Mouse (Mus musculus) adrenal gland, adult 18-20 months (tissue): Measurements from ENCODE around the gene Rab25. TPM values are rescaled to one million over a fixed set of nuclear protein-coding genes. Genes with fewer than 3 reads are reported as not detected.

Experiments used
- DNase-seq, 2 experiments: peaks; one replicate each; pipeline ENCODE4 v3.0.0; 2021 to 2022; ENCODE audit warnings: low spot score in 2 of 2
- total RNA-seq, 2 experiments: library from RNA; stranded (reverse); gene quantifications; 1 replicate in 1 of 2; 2 replicates in 1 of 2; pipeline ENCODE4 v1.2.3; 2021

The Rab25 gene
- total RNA-seq, 2 experiments from 2014 or later: not detected

- no peak for DNase-seq
Observed at GRCm38 (mm10) chr3:88543651-88544410, 4.3 kb downstream of the Rab25 start.

DNA sequence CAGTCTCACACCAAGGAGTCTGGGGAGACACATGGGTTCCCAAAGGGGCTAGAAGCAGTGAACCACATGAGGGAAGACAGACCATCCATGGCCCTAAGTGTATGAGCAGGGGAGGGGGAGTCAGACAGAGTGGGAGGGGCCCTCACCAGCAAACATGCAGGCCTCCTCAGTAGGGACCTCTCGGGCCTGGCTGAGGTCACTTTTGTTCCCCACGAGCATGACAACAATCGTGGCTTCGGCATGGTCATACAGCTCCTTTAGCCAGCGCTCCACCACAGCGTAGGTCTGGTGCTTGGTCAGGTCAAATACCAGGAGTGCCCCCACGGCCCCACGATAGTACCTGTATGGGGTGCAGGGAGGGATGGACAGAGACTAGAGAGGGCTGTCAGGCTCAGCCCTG lies 4.9 kb downstream of the Rab25 start:
- no peak for DNase-seq

- DNase-seq: no peak
Observed at GRCm38 (mm10) chr3:88542486-88542885, 5.6 kb downstream of the Rab25 start.

DNA sequence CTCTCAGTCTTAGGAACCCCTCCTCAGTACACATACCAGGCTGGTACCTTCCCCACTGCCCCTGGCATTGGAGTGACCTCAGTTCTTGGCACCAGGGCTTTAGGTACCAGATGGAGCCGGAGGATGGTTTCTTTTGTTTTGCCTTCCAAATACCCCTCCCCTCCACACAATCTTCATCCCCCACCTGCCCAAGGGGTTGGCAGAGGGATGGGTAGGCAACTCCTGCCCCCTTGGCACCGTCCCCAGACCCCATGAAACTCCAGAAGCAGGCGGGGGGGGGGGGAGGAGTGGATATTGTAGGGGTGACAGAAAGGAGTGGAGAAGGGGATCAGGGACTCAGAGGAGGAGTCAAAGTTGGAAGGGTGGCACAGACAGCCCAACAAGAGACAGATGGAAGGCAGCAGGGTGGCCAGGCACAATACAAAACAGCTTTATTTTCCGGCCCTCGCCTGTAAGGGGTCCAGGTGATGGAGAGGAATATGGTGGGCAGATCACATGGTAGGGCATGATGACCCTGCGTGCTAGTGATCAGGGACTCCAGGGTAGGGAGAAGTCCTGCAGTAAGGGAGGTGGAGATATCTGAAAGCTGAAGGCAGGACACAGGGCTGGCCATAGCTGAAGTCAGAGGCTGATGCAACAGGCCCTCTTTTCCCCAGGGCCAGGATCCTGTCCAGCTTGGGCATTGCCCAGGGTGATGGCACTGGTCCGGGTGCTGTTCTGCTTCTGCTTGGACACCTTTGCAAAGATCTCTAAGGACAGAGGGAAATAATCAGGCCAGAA lies 6.3 kb downstream of the Rab25 start:
- peak in 1 of 2 experiments; percentile 23 for DNase-seq

GRCm38 (mm10) chr3:88540085-88540484 lies 8.0 kb downstream of the Rab25 start:
- no peak for DNase-seq

GRCm38 (mm10) chr3:88539397-88539796 lies 8.7 kb downstream of the Rab25 start:
- no peak for DNase-seq

DNA sequence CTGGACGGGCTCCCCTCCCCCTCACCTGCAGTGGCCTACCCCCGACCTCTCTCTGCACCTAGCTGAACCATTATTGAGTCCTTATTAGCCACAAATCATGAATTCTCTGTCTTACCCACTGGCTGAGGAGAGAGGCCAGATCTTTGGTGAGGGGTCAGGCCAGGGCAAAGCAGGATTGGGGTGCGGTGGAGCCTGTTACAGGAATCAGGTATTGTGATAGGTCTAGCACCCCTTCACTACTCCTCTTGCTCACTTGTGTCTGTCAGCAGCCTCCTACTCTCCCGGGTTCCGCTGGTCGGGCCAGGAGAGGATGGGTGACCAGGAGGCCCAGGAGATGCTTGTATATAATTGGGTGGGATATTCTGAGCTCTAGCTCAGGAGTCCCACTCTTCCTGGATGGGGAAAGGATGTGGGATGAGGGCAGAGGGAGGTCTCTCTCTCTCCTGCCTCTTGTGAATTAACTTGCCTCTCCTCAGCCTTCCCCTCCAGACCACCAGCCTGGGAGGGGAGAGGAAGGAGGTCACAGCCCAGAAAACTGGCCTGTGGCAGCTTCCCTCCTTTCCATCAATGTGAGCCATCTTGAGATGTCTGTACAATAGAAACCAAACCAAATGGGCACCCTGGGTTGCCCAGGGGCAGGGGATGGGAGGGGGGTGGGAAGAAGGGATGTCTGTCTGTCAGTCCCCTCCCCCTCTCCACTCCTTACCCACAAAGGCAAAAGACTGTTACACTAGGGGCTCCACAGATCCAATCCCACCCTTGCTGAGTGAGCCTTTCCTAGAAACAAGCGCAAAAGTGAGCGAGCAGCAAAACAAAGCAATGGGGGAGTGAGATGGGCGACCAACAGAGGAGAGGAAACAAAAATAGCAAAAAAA lies 9.6 kb downstream of the Rab25 start:
- DNase-seq: no peak

DNA sequence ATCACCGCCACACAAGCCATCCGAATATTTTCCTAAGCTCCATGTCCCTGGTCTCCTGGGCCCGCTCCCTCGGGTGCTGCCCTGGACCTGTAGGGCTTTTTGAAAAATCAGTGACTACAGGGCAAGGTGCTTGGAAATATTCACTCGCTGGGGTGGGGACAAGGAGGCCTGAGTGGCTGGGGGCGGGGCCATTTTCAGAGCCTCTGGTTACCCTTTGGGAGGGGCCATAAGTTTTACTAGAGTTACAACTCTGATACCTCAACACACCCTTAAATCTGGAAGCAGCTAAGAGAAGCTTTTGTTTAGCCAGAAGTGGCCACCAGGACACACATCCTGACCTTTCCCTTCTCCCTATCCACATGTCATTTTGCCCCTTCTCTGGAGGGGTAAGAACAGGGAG lies 11.0 kb downstream of the Rab25 start:
- DNase-seq: no peak

DNA sequence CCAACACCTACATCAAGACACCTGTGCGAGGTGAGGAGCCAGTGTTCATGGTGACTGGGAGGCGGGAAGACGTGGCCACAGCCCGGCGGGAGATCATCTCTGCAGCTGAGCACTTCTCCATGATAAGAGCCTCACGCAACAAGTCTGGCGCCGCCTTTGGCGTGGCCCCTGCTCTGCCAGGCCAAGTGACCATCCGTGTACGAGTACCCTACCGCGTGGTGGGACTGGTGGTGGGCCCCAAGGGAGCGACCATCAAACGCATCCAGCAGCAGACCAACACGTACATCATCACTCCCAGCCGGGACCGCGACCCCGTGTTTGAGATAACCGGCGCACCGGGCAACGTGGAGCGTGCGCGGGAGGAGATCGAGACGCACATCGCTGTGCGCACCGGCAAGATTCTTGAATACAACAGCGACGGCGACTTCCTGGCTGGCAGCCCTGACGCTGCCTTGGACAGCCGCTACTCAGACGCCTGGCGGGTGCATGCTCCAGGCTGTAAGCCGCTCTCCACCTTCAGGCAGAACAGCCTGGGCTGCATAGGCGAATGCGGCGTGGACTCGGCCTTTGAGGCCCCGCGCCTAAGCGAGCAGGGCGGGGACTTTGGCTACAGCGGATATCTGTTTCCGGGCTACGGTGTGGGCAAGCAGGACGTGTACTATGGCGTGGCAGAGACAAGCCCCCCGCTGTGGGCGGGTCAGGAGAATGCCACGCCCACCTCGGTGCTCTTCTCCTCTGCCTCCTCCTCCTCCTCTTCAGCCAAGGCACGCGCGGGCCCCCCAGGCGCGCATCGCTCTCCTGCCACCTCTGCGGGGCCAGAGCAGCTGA lies 11.8 kb downstream of the Rab25 start:
- DNase-seq: peak; percentile 71 to 72

DNA sequence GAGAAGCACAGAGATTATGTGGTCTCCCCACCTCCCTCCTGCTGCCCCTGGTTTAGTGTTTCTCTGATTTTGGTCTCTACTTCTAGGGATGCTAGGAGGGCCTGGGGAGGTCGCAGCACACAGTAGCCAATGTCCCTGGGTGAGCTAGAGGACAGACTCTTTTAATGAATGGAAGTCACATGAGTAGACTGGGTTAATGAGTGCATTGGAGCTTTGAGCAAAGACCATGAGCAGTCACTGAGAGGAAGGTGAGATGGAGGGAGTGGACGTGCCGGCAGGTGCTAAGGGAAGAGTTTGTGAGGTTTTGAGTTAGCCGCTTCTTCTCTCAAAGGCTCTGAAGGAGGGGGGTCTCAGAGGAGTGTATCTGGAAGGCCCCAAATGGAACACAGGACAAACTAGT lies 12.6 kb downstream of the Rab25 start:
- no peak for DNase-seq

DNA sequence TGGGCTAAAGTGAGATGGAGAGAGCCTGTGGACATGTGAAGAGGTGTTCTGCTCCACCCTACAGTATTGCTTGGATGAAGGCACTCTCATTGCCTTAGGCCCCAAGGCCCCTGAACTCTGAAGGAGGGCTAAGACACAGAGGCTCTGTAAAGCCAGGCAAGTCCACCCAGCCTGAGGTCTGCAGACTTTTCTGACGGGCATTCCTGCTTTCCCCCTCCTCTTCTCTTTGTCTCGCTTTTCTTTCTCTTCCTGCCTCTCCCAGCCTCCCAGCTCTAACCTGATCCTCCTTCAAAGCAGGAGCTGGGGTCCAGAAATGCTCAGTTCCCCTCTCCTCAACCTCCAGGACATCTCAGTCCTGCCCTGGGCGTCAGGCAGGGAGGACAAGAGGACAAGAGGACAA lies 13.1 kb downstream of the Rab25 start:
- no peak for DNase-seq

DNA sequence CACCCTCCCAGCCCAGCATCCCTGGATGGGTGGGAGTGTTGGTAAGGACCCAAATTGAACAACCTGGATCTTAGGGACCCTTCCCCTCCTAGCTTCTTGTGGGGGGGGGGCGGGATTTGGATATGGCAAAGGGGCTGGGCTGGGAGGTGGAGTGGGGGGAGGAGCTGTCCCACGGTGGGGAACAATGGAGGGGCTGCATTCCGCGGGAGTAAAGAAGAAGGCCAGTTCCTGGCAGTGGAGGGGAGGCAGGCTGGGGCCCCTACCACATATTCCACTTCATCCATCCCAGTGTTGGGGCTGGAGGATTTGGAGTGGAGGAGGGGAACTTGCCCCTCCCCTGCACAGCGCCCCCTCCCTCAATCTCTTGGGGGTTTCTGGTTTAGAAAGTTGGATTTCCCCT lies 14.4 kb downstream of the Rab25 start:
- no peak for DNase-seq

DNA sequence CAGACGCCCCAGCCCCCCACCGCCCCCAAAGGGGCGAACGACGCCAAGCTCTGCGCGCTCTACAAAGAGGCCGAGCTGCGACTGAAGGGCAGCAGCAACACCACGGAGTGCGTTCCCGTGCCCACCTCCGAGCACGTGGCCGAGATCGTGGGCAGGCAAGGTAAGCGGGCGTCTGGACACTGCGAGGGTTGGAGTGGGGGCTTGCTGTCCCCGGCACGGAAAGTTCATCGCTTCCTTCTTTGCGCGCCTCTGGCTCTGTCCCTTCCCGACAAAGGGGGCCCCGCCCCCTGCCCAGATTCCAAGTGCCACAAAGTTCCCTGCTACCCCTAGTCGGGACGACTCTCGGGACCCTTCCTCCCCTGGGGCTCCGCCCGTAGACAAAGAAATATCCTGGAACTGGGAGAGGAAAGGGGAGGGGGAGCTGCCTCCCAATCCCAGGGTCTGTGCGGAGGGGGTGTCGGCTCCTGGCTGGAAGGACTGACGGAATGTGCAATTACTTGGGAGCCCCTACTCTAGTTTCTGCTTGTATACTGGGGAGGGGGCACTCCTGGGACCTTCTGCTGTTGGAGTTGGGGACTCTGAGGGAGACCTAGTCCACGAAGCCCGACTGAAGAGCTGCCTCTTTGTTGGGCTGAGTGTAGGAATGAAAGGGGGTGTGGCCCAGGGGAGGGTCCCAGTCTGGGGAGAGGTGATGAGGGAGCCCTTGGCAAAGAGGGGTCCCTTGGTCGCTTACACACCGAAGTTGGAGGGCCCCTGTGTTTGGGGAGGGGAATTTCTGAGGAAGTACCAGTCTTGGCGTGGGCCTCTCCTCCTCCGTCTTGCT lies 15.2 kb downstream of the Rab25 start:
- no peak for DNase-seq

DNA sequence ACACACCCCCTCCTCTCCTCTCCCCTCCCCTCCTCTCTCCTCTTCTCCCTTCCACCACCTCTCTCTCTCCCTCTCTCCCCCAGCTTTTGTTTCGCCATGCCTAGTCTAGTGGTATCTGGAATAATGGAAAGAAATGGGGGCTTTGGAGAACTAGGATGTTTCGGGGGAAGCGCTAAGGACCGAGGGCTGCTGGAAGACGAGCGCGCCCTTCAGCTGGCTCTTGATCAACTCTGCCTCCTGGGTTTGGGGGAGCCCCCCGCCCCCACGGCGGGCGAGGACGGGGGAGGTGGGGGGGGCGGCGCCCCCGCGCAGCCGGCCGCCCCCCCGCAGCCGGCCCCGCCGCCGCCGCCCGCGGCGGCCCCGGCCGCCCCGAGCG lies 15.8 kb downstream of the Rab25 start, which contains the start of gene Mex3a:
Gene Mex3a, plus strand, starts transcription at position 97 of the 376 bp plus-strand sequence.
- DNase-seq: no peak

GRCm38 (mm10) chr3:88531348-88532298 lies 16.5 kb downstream of the Rab25 start:
- peak; percentile 85 to 88 for DNase-seq

DNA sequence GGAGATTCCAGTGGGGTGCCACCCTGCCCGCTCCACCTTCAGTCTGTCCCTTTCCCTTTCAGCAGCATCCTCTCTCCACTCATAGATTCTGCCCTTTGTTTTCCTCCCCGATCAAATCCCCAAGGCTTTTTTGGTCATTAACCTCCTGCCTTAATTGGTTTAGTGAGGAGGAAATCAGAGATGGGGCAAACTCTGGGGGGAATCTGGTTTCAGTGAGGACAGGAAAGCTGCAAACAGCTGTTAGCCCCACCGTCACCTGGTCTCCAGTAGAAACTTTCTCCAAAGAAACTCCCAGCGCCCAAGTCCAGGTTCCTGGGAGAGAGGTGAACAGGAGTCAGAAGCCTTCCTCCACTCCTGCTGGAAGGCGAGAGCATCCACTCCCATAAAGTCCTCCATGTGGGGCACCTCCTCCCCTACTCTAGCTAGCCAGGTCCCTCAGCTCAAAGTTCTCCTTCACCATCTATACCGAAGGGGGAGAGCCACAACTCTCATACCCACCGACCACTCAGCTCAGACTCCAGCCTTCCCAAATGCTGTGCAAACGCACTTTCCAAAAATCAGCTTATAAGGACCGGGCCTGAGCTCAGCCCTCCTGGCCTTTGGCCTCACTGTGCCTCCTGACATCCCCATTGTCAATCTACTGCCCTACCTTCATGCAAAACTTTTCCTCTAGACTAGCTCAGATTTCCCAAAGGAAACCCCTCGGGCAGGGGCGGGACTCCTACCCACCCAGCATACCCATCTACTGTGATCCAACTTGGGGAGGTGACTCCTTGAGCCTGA lies 17.8 kb downstream of the Rab25 start:
- DNase-seq: no peak

DNA sequence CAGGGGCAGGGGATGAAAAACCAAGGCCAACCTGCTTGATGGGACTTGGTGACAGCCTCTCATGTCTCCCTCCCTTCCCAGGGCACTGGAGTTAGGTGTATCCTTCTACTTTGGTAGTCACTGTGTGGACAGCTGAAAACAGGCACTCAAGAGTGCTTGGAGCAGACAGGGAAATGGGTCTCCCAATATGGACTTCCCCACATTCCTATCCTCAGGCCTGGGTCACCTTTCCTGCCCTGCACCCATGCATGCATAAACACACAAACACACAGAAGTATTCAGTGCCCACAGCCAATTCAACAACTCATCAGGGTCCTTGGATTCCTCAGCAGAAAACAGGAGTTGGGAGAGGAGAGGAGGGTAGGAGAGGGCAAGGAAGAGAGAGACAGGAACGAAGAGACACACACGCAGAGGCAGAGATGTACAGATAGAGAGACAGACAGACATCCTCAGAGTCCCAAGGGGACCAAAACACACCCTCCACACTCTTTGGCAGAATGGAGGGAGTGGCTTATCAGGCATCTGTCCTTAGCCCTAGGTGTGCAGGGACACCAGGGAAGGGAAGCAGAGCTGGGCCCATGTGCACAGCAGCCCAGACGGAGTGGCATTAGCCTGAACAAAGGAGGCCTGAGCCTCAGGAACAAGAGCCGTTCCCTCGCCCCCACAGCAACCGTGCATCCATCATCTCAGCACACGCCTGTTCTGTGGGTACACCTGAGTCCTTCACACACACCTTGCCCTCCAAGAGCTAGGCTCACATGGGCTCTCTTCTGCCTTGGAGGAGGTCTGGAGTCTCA lies 18.7 kb downstream of the Rab25 start:
- DNase-seq: no peak
